Mouse (Mus musculus) adrenal gland, postnatal 36 days (tissue): ENCODE measurements around the gene Chrm3. TPM values are rescaled to one million over a fixed set of nuclear protein-coding genes. Genes with fewer than 3 reads are reported as not detected.
"Not testable (repeated sequence)": the region's sequence is repeated elsewhere in the genome, so short reads cannot be mapped to it uniquely, and the experiment has no call there.

ENCODE experiments used
- DNase-seq, 2 experiments: peaks; one replicate each; pipeline ENCODE4 v3.0.0; 2021; ENCODE audit warnings: mixed read lengths in 1 of 2
- long read RNA-seq, 2 experiments: library from polyadenylated mRNA; stranded (forward); transcript quantifications; one replicate each; pipeline ENCODE4 v2.0.0; 2021; ENCODE audit warnings: borderline sequencing depth in 2 of 2
- total RNA-seq, 2 experiments: library from RNA; stranded (reverse); gene quantifications; 2 replicates each; pipeline ENCODE4 v1.2.3; 2021

Chrm3 gene
- 1 to 10 TPM; 1.9 to 2.5 TPM for total RNA-seq
- long read RNA-seq, experiment 1, partial matches to known transcripts = 0 of 1 reads
- long read RNA-seq, experiment 1, other reads (novel, unspliced or antisense) = 1 of 1 reads
- long read RNA-seq, experiment 2, partial matches to known transcripts = 1 of 3 reads
- long read RNA-seq, experiment 2, other reads (novel, unspliced or antisense) = 2 of 3 reads

- peak; percentile 61 to 69 for DNase-seq
Measured at GRCm38 (mm10) chr13:10360777-10361176, at the start of gene Chrm3. Gene Chrm3, minus strand, starts transcription at chr13:10360847.

DNA sequence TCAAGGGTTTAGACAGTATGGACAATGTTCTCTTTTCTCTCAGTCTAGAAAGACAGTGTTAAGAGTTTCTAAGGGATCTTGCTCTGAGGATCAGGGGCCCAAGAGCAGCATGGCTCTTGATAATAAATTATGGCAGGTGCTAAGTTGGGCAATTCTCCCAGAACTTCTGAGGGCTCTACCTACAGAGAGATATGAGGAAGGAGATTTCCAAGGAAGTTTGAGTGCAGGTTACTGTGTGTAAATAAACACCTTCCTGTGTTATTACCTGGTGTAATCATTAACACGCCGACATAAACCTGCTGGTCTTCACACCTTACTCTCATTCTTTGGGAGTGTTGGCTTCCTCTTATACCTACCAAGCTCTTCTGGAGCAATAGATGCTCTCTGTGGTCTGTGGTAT, 33.7 kb upstream of the Chrm3 start:
- DNase-seq = no peak

GRCm38 (mm10) chr13:10375487-10375886, 14.8 kb upstream of the Chrm3 start:
- DNase-seq = not testable (repeated sequence)

DNA sequence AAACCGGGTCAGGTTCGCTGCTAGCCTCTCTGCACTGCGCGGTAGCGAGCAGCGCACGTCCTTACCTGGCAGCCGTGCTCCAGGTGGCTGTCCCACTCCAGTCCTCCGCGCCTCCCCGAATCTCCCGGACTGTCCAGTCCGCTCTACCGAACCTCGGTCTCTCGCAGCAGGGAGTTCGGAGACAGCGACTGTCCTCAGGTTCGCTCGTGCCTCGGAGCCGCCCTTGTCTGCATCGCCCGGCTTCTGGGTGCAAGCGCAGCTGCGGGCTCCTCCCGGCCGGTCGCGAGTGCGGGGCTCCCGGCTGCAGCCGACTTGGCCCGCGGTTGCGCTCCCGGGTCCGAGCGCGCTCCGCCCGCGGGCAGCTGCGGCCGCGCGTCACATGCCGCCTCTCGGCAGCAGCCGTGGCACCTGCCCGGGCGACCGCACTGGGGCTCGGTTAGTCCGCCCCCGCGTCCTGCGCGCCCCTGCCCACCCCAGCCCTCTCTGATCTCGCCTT, 400 bp downstream of the Chrm3 start:
- DNase-seq = peak; percentile 18 to 25

GRCm38 (mm10) chr13:10359516-10360198, 990 bp downstream of the Chrm3 start:
- DNase-seq = peak; percentile 6 to 7

GRCm38 (mm10) chr13:10355796-10356195, 4.9 kb downstream of the Chrm3 start:
- DNase-seq = peak in 1 of 2 experiments; percentile 3

GRCm38 (mm10) chr13:10354885-10355575, 5.6 kb downstream of the Chrm3 start:
- DNase-seq = peak; percentile 10 to 11

DNA sequence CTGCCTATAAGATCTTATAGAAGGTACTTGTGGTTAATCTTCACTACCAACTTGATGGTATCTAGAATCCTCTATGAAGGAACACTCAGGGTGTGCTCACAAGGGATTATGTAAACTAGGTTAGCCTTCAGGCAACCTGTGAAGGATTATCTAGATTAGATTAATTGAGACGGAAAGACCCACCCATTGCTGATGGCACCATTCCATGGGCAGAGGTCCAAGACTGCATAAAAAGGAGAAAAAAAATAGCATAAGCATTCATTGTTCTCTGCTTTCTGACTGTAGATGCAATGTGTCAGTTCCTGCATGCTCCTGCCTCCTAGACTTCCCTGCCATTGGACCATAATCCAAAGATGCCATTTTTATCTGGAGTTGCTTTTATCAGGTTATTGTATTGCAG, 8.5 kb downstream of the Chrm3 start:
- peak in 1 of 2 experiments; percentile 8 for DNase-seq

GRCm38 (mm10) chr13:10344362-10344761, 16.3 kb downstream of the Chrm3 start:
- no peak for DNase-seq

DNA sequence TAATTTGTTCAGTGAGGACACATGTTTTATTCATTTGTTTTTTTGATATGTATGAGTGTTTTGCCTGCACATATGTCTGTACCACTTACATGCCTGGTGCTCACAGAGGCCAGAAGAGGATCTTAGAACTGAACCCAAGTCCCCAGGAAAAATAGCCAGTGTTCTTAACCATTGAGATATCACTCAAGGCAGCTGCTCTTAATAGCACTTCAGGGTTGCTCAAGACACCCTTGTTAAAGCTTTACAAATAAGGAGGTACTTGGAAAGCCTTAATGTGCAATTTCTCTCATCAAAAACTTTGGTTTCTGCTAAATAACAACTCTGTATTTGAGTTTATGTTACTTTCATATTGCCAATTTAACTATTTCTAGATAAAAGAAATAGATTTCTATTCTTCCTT, 25.1 kb downstream of the Chrm3 start:
- DNase-seq = no peak

- no peak for DNase-seq
Measured at GRCm38 (mm10) chr13:10332762-10333161, 27.9 kb downstream of the Chrm3 start.

- peak; percentile 3 to 7 for DNase-seq
Measured at GRCm38 (mm10) chr13:10309811-10310210, 50.8 kb downstream of the Chrm3 start.

- DNase-seq = no peak
Measured at GRCm38 (mm10) chr13:10295160-10295559, 65.5 kb downstream of the Chrm3 start.

DNA sequence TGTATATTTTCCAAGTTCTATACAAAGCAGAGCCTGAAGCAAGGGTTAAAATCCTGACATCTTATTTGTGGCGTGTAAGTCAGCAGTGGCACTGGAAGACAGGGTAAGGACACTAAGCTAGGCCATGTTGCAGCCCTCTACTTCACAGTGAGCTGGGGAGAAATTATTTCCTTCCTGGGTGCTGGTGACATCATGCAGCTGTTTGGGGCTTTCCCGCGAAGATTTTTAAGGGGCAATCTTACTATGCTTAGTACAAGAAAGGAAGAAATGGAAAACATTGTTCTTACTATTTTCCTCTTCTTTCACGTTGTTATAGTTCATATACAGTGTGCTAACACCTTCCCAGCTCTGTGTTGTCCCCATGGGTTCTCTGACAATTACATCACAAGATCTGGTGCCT, 76.3 kb downstream of the Chrm3 start:
- no peak for DNase-seq

- no peak for DNase-seq
Measured at GRCm38 (mm10) chr13:10274907-10275306, 85.7 kb downstream of the Chrm3 start.

- no peak for DNase-seq
Measured at GRCm38 (mm10) chr13:10263784-10264183, 96.9 kb downstream of the Chrm3 start.

GRCm38 (mm10) chr13:10253049-10253448, 107.6 kb downstream of the Chrm3 start:
- no peak for DNase-seq

GRCm38 (mm10) chr13:10251499-10252179, 109.0 kb downstream of the Chrm3 start:
- DNase-seq = no peak

DNA sequence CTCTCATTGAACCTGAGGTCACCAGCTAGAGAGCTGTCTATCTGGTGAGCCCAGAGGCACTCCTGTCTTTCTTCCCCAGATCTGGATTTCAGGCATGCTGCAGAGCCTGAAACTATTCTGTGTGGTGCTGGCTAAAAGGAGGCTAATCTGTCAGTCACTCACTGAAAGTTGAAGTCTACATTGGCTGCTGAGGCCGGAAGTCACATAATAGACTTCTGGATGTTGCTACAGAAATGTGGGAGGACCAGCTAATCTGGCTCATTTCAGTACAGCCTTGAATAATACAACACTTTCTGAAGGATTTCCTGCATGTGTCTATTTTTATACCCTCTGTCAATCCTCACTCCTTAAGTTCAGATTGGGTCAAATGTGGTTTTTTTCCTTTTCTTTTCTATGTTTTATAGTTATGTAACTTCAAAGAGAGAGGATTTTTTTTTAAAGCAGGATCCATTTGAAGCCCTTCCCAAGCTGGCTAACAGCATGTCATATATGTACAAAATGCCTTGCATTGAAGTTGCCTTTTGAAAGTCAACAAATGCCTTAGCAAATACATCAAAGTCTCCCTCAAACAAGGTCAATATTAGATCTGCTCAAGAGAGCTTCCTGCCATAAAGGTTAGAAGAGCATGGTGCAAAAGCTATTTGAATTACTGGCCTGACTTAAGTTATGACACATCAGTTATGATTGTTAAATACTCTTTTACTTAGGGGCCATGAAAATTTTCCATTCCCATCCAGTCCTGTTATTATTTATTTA, 116.2 kb downstream of the Chrm3 start:
- DNase-seq = peak in 1 of 2 experiments; percentile 10

DNA sequence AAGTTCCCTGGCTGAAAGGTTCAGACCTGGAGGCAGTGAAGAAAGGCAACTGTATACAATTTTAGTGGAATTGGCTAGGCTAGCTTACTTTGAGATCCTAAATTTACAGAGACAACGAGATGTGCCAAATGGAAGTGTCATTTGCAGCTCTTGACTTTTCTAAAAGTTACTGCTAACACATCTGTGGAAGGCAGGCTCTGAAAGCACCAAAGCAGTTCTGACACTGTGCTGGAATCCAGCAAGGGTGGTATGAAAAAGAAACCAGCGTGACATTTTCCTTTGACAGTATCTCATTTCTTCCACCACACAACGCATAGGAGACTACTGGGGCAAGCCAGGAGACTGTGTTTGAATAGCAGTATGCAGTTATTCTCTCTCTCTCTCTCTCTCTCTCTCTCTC, 120.4 kb downstream of the Chrm3 start:
- DNase-seq = no peak

- no peak for DNase-seq
Measured at GRCm38 (mm10) chr13:10239825-10240224, 120.8 kb downstream of the Chrm3 start.

DNA sequence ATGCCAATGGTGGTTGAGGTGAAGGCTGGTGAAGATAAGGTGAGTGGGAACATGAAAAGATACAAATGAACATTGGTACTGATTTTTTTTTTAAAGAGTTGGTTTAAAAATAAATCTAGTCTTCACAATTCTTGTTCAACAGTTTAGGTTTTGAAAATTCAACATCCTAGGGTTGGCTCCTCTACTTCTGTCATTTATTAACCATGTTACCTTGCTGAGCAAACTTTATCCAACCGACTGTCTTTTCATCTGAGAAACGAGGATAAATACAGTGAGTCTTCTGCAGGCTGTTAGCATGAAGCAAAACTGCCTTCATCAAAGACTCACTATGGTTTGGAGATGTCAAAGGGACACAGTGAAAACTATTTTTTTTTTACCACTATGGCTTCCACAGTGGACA, 123.0 kb downstream of the Chrm3 start:
- no peak for DNase-seq
